Mouse (Mus musculus) heart, adult 18-20 months (tissue): ENCODE measurements around the gene Zfp750. TPM values are rescaled to one million over a fixed set of nuclear protein-coding genes. Genes with fewer than 3 reads are reported as not detected.

Experiments
- DNase-seq, 2 experiments: peaks; one replicate each; pipeline ENCODE4 v3.0.0; 2021 to 2022; ENCODE audit warnings: mixed read lengths in 1 of 2
- total RNA-seq, 2 experiments: library from RNA; stranded (reverse); gene quantifications; 2 replicates each; pipeline ENCODE4 v1.2.3; 2021

The Zfp750 gene
- total RNA-seq, 2 experiments from 2014 or later, result 0.13 TPM; not detected in 1

DNA sequence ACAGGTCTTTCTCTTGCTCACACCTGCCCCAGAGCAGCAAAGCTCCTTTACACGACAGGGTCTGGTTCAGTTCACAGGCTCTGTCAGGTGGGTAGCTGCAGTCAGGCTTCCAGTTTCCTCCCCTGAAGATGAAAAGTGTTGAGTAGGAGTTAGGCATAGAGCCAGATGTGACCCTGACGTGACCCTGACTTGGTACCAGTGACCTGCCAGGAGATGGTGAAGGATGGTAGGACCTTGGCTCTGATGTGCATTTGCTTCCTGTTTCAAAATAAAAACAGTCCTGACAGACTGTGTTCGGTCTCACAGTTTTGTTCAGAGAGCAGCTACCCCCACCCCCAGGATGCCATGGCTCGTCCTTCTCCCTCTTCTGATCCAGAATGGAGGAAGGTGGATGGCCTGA, 23.3 kb upstream of the Zfp750 start:
- DNase-seq, result no peak

DNA sequence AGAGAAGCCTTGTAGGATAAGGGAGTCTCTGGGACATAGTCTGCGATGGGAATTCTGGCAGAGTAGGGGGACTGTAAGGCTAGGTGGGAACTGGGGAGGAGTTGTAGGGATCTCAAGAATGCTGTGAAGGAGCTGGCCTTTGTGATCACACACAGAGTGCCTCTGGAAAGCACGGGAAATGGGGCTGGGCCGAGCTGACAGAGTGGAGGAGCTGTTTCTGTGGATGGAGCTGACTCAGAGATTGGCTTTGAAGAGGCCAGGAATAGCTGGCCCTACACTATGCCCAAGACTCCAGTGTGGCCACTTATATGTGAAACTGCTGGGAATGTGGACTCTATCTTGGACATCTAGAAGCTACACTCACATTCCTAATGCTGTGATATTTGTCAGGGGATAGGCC, 17.4 kb upstream of the Zfp750 start:
- no peak for DNase-seq

DNA sequence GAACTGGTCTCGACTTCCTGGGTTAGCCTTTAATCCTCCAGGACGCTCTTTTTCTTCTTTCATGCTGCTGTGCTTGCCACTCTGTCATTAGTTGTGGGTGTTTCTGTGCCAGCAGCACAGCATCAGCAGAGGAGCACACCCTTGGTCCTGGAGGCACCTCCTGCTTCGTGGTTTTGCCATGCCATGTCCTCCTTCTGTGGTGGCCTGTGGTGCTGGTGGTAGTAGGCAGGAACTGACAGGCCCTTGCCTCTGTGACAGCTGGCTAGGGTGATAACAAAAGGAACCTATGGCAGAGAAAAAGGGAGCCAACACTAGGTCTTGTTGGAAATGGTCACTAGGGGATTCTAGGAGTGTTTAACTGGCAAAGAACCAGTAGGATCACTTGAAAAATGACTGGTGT, 10.6 kb upstream of the Zfp750 start:
- no peak for DNase-seq

DNA sequence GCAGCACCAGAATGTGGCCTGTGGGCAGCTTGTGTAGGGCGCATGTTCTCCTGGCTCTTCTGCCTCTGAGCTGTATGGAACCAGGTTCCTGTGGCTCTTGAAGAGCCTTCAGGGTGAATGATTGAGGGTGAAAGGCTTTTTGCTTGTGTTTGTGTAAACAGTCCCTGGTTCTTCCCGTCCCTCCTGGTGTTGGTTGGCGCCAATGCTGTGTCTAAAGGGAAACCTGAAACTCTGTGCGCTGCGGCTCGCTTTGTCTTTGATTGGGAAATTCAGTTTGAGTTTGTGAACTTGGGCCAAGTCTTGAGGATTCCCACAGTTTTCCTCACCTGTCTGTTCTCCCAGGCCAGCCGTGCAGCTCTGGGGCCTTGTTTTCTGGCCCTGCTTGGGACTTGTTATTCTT, 5.1 kb upstream of the Zfp750 start:
- no peak for DNase-seq

DNA sequence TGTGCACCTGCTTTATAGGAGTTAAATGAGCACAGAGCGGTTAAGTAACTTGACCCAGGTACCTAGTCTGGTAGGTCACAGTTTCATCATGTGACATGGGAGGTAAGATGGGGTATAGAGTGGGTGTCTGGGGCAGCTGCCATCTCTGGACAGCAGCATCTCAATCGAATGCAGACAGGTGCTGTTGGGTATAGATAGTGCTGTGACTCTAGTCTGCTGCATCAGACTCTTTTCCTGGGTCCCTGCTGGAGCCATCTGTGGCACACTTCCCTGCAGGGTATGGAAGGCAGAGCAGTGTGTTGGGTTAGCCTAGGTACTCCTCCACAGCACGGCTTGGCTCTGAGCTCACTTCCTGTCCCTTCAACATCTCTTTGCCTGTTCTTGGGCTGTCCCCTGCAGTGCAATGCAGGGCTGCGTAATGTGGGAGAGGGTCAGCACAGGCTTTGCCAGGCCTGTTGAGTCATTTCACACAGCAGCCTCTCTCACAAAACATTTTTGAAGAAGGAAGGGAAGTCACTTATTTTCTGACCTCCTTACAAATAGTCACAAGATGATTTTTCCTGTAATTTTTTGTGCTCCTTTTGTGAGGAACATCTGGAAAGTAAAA, 3.1 kb upstream of the Zfp750 start:
- no peak for DNase-seq

DNA sequence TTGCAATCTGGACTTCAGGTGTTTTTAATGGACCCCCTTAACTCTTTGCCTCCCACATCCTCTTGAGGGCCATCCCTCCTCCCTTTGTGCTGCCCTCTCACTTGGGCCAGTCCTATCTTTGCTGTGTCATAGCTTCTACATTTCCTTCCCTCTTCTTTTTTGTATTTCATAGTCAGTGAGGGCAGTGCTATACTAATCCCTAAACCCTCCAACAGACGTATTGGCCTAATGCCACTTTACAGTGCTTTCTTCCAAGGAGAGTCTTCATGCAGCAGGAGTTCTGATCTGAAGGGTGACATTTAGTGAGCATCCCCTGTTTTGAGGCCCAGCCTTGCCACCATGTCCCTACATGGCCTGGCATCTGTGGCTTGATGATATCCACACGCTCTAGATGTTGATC, 1.6 kb upstream of the Zfp750 start:
- DNase-seq, result no peak

DNA sequence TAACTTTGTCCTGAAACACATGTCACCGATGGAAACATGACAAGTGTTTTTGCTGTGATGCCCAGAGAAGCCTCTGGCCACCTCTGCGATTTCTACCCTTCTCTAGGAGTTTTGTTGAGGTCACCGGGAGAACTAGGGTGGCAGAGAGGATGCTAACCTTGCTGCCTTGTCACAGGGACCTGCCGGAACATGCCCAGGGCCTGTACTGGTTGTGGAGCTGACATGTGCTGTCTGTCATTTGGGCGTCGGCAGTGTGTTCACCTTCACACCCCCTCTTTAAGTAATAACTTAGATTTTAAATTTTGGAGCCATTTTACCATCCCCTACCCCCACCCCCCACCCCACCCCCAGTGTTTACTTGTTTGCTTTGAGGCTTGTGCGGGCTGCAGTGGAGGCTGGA, 570 bp upstream of the Zfp750 start:
- no peak for DNase-seq

DNA sequence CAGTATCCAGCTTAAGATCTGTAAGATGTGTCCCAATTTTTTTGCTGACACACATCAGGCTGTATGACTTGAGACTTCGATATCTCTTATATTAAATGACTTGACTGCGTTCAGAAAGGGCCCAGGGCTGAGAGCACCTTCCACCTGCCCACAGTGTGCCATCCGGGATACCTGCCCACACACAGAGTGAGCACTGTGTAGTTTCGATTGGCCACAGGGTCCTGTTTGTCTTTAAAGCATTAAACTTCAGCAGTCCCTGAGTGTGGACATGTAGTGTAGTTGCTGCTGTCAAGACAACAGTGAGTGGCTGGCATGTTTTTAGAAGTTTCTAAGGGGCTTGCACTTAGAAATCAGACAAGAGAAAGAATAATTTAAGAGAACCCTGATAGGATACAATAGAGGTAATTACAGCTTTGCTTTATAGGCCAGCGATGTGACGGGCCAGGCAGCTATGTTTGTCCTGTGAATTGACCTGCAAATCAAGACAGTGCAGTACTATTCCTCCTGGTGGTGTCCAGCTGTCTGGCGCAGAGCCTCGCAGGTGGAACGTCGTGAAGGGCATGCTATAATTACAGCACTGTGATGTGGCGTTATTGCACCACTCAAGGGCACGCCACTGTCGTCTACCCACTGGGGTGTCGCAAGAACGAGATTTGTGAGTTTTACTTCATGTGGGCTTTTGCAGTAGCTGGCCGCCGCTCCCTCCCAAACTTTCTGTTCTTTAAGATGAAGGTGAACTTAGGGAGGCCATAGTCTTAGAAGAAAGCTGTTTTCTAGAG, 1.3 kb downstream of the Zfp750 start:
- peak; percentile 50 to 58 for DNase-seq

DNA sequence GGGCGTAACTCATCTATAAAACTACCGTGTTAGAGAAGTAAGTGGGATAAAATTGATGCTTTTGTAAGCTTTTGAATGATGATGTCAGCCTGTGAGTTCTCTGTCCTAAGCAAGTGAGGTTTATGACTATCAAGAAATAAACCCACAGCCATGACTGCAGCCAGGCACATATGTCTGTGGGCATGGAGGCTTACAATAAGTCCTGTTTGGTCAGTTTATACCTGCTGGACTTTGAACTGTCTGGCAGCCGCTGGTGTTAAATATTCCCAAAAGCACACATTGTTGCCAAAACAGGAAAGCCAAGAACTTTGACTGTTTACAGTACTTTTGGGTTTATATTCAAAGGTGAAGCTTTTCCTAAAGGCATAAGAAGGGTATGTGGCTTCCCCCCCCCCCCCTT, 2.2 kb downstream of the Zfp750 start:
- no peak for DNase-seq

DNA sequence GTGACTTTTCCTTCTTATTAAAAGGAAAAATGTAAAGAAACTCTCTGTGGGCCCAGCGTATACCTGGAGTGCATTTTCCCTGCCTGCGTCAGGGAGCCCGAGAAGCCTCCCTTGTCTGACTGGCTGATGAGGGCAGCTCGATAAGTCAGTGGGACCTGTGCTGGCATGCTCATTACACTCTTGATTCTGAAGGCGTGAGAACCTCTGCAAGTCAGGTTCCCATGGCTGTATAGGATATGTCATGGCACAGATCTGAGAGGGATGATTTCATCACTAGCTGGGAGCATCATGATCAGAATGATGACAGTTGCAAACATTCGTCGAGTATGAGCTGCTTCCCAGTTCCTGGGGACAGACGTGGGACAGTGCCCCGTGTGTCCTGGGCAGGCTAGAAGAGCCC, 3.1 kb downstream of the Zfp750 start:
- DNase-seq, result no peak

DNA sequence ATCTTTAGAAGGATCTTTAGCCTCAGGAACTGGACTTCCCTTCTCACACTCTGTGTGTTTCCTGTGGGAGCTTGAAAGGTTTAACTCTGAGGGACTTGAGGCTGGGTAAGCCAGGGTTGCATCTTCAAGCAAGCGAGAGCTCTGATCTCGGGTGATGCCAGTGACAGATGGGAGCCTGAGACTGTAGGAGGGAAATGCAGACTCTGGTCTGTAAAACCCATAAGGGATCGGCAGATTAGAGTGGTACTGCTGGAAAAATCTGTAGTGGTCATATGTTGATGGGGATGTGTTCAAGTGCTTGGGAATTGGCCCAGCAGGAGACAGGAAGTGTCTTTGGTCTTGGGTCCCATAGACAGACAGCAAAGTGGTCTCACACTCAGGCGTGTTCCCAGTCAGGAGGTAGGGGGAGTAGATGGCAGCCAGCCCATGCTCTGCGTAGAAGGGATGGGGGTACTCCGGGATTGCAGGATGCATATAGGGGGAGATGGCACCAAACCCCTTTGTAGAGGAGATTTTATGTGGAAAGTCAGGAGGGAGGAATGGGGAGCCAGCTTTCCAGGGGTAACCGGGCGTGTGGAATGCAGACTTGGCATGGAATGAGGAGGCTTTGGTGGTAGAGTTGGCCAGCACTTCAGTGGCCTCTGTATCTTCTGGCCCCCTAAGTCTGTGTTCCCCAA, 6.1 kb downstream of the Zfp750 start:
- DNase-seq, result no peak

DNA sequence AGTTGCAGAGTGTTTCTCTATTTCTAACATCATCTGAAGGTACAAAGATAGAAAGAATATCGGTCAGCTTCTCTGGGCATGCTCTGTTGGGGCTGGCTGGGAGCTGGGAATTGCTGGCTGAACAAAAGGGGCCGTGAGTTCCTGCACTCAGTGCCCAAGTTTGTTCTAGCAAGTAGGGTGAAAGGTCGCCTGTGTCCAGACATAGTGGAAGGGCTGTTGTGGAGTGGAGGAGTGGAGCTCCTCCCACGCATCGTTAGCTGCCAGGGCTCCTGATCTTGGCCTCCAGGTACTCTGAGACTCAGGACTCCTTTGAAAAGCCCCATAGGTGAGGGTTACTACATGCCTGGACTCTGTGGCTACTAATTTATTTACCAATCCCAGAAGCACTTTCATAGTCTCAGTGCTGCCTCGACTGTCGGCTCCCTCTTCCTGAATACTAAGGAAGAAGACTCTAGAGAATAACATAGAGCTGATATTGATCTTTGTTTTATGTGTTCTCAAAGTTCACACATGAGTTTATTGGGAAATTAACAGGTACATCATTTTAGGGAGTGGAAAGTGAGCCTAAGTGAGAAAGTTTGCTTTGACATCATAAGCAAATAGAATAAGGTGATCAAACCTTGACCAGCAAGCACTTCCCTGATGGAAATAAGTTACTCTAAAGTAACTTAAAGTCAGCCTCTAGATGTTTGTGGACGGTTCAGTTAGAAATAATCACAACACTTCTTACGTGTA, 8.5 kb downstream of the Zfp750 start:
- DNase-seq, result no peak

DNA sequence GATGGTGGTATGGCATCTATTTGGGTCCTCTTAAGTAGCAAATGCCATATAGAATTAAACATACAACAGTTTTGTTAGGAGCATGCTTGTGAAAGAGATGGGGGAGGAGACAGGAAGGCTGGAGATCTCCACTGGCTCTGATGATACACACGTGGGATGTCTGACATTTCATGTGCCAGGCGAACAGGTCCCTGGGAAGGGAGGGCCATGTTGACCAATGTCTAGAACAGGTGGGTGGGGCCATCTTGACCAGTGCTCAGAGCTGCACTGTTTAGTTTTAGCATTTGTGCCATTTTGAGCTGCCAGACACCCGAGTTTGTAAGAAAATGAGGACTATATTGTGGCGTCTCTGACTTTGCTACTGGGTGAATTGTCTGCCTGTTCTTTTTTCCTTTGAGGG, 10.7 kb downstream of the Zfp750 start:
- DNase-seq, result no peak

DNA sequence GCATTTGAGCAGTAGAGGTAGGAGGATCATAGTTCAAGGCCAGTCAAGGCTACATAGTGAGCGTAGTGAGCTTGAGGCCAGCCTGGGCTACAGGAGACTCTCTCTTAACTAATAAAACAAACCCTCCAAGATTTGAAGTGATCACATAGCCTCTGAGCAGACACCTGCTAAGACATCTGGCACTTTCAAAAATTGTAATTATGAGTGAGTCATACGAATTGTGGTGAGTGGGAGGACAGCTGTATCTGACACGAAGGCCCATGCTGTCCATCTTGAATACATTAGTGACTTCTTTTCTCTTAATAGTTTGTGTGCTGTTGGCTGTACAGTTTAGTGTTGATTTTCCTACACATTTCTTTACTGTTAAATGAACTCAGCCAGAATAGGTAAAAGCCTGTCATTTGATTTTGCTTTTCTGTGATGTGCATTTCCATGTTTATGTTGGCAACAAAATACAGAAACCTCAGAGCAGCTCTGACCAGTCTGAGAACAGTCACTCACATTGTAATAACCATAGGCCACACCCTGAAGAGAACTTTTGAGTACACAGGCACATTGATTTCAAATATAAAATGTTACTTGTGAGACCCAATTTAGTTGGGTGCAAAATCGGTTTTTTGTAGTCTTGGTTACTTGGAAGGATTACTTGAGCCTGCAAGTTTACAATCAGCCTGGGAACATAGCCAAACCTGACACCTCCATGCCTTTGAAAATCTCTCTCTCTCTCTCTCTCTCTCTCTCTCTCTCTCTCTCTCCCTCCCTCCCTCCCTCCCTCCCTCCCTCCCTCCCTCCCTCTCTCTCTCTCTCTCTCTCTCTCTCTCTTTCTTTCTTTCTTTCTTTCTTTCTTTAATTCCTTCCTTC, 16.9 kb downstream of the Zfp750 start:
- DNase-seq, result no peak

DNA sequence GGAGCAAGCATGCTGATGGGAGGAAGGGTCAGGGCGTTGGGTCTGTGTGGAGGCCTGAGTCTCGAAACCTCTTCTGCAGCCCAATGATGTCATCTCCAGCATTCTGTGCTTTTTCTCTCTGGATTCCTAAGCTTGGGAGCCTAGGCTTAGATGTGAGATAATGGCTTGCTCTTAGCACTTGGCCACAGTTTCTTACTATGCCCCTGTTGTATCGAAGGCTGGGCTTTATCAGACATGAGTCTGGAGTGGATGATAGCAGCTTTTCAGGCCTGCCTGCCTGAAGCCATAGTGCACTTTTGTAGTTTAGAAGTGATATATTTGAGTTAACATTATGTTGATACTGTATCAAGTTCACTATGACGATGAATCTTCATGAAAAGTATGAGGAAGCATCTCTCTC, 17.6 kb downstream of the Zfp750 start:
- DNase-seq, result no peak

DNA sequence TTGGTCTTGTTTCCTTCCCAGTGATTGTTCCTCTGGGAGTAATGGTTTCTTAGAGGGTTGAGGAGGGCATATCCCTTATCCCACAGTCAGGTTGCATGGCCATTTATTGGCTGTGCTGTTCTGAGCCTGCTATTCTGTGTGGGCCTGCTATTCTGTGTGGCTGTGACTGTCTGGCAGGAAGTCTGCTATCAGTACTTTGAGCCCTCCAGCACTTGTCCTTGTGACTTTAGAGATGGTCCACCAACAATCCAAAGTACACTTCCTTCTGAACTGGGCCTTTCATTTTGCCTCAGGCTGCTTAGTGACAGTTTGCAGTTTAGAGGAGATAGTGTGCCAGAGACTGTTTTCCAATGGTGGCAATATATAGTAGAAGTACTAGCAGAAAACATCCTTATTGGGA, 18.5 kb downstream of the Zfp750 start:
- no peak for DNase-seq

DNA sequence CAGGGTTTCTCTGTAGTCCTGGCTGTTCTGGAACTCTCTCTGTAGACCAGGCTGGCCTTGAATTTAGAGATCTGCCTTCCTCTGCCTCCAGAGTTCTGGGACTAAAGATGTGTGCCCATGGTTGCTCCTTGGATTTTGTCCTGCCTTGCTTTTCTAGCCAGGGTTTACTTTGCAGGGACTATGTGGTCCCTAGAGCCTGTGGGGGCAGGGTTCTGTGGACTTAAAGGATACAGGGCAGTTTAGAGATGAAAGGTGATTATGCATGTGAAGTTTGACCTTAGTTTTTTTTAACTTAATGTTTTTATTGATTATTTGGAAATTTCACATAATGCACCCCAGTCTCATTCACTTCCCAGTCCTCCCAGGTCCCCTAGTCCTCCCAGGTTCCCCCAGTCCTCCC, 28.5 kb downstream of the Zfp750 start:
- DNase-seq, result no peak

DNA sequence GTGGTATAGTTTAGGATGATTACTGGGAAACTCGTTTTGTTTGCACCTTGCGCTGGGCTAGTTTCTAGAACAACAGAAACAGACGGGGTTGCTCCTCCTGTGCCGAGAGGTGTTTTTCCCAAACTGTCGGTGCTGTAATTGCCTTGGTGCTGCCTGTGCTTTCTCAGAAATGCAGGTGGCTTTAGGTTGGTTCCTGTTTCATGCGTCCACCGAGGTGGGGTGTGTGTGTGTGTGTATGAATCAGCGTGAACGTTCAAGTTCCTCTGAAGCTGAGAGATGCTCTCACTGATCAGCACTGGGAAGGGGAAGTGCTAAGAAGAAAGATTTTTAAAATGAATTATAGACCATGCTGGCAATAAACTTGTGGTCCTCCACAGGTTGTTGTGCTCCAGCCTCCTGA, 33.3 kb downstream of the Zfp750 start:
- no peak for DNase-seq

DNA sequence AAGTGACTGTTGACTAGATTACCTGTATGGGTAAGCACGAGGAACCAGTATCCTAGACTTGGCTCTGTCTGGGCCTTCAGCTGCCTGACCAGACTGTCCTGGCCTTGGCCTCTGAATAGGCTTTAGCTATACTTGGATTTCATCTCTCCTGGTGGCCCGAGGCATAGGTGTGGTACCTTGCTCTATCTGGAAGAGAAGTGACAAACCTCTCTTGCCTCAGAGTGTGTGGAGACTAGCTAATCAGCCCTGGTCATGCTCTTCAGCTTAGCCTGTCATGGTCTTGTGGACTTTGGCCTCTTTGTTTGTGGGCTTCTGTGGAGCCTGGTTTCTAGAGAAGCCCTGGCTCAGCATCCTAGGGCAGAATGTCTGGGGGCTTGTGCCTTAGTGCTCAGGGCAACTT, 38.0 kb downstream of the Zfp750 start:
- DNase-seq, result no peak

DNA sequence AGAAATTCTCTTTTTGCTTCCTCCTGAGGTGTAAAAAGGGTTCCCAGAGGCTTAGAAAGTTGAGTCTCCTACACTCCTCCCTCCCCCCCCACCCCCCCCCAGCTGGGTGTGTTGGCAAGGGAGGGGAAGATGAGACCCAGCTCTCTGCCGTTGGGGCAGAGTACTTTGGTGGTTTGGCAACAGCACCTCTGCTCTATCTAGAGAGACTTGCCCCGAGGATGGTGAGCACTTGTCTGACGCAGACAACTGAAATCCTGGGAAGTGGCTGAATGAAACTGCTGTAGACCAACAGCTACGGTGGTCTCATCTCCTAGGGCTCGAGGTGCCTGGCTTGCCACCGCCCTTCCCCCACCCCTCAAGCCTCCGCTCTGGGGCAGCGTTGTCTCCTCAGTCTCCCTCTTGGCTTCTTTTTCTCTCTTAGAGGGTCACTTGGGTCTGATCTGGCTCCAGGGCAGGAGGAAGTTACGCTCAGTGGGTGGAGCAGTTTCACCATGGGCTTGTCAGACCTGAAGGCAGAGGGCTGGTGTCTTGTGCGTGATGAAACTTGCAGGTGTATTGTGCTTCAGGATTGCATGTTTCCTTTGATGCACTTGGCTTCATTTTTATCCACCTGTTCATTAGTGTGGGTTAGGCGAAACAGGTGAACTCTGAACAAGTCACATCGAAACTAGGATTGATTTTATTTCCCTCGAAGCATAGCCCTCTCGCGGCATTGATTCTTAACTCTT, 39.5 kb downstream of the Zfp750 start:
- DNase-seq, result no peak

DNA sequence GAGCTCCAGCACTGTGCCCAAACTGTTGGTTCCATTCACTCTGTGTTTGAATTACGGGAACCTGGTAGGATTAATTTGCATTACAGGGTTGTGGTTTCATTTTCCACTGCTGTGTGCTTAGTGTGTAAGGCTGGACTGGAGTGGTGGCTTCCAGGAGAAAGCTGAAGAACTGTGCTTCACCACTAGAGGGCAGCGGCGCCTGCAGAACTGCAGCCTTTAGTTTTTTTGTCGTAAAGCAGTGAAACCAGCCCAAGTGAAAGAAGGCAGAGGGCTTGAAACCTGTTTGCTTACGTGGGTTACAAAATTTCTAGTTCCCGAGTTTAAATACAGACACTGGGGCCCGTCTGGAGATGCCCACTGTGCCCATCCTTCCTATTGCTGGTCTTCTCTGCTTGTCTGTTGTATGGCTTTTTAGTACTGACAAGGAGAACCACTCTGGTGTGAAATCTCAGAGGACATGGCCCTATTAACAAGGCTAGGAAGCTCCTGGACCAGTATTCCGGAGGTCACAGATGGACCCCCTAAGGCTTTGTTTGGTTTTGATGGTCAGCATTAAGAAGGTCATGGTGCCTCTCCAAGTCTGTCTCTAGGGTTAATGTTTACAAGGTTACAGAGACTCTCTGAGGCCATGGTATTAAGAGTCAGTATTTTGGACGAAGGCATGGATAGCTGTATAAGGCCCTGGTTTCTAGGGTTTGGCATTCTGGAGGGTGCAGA, 43.3 kb downstream of the Zfp750 start:
- peak; percentile 57 to 82 for DNase-seq
